Mouse (Mus musculus) kidney, postnatal 36 days (tissue): ENCODE measurements around the gene Arhgef3.

Experiments
- DNase-seq, 2 experiments: peaks; one replicate each; pipeline ENCODE4 v3.0.0; 2021 to 2022; ENCODE audit warnings: mixed read lengths in 2 of 2

Arhgef3 gene

GRCm38 (mm10) chr14:27319386-27319785 lies 204.7 kb downstream of the Arhgef3 start:
- DNase-seq, result no peak

GRCm38 (mm10) chr14:27322041-27322440 lies 207.3 kb downstream of the Arhgef3 start:
- DNase-seq, result no peak

- DNase-seq, result peak; percentile 45 to 65
These were observed 210.0 kb downstream of the Arhgef3 start for GRCm38 (mm10) chr14:27324689-27325088.

- no peak for DNase-seq
These were observed 210.8 kb downstream of the Arhgef3 start for GRCm38 (mm10) chr14:27325537-27325936.

- no peak for DNase-seq
These were observed 213.2 kb downstream of the Arhgef3 start for GRCm38 (mm10) chr14:27327862-27328261.

- DNase-seq, result peak; percentile 34 to 57
These were observed 214.3 kb downstream of the Arhgef3 start for GRCm38 (mm10) chr14:27328952-27329351.

GRCm38 (mm10) chr14:27331490-27332035 lies 216.9 kb downstream of the Arhgef3 start:
- peak; percentile 53 to 54 for DNase-seq

GRCm38 (mm10) chr14:27332359-27332987 lies 217.8 kb downstream of the Arhgef3 start:
- no peak for DNase-seq

GRCm38 (mm10) chr14:27335331-27336207 lies 220.9 kb downstream of the Arhgef3 start:
- DNase-seq, result peak; percentile 93 to 95

- peak; percentile 34 to 48 for DNase-seq
These were observed 221.8 kb downstream of the Arhgef3 start for GRCm38 (mm10) chr14:27336208-27337114.

GRCm38 (mm10) chr14:27337156-27337555 lies 222.5 kb downstream of the Arhgef3 start:
- peak in 1 of 2 experiments; percentile 29 for DNase-seq

GRCm38 (mm10) chr14:27338034-27338708 lies 223.5 kb downstream of the Arhgef3 start:
- peak; percentile 76 to 78 for DNase-seq

GRCm38 (mm10) chr14:27340682-27341415 lies 226.2 kb downstream of the Arhgef3 start:
- DNase-seq, result no peak

GRCm38 (mm10) chr14:27341486-27341885 lies 226.8 kb downstream of the Arhgef3 start:
- no peak for DNase-seq

- peak in 1 of 2 experiments; percentile 38 for DNase-seq
These were observed 227.8 kb downstream of the Arhgef3 start for GRCm38 (mm10) chr14:27342451-27342850.

- DNase-seq, result peak; percentile 56 to 66
These were observed 229.7 kb downstream of the Arhgef3 start for GRCm38 (mm10) chr14:27344250-27344990.

GRCm38 (mm10) chr14:27345051-27345885 lies 230.6 kb downstream of the Arhgef3 start:
- no peak for DNase-seq

- DNase-seq, result no peak
These were observed 232.5 kb downstream of the Arhgef3 start for GRCm38 (mm10) chr14:27347224-27347623.

GRCm38 (mm10) chr14:27347666-27348065 lies 233.0 kb downstream of the Arhgef3 start:
- DNase-seq, result no peak
